Mouse (Mus musculus): ENCODE measurements around the gene Lce1g.

The Lce1g gene

GRCm38 (mm10) chr3:92752238-92752637 lies at the start of gene Lce1g:
TSS of gene Lce1g (minus strand) at chr3:92752338.
- no peak for DNase-seq

GRCm38 (mm10) chr3:92790414-92790813 lies 38.3 kb upstream of the Lce1g start, which contains the start of gene Lce1j:
TSS of gene Lce1j (minus strand) at chr3:92790514.
- no peak for DNase-seq

GRCm38 (mm10) chr3:92778799-92779198 lies 26.7 kb upstream of the Lce1g start, which contains the start of gene Lce1i:
TSS of gene Lce1i (minus strand) at chr3:92778899.
- no peak for DNase-seq

GRCm38 (mm10) chr3:92771573-92771972 lies 19.4 kb upstream of the Lce1g start:
- no peak for DNase-seq

- DNase-seq = no peak
Observed at GRCm38 (mm10) chr3:92764965-92765364, 12.8 kb upstream of the Lce1g start, which contains the start of gene Lce1h. TSS of gene Lce1h (minus strand) at chr3:92765065.

- no peak for DNase-seq
Observed at GRCm38 (mm10) chr3:92753197-92753596, 1.1 kb upstream of the Lce1g start.

GRCm38 (mm10) chr3:92738996-92739395 lies 13.1 kb downstream of the Lce1g start, which contains the start of gene Gm38119:
TSS of gene Gm38119 (minus strand) at chr3:92739096.
- no peak for DNase-seq

- no peak for DNase-seq
Observed at GRCm38 (mm10) chr3:92722631-92723030, 29.5 kb downstream of the Lce1g start.

GRCm38 (mm10) chr3:92720250-92720649 lies 31.9 kb downstream of the Lce1g start, which contains the start of gene Lce1f:
TSS of gene Lce1f (minus strand) at chr3:92720350.
- no peak for DNase-seq

- DNase-seq = no peak
Observed at GRCm38 (mm10) chr3:92715122-92715521, 37.0 kb downstream of the Lce1g start.

GRCm38 (mm10) chr3:92708974-92709373 lies 43.2 kb downstream of the Lce1g start, which contains the start of gene Lce1e:
TSS of gene Lce1e (minus strand) at chr3:92709074.
- no peak for DNase-seq

Measured in kidney, postnatal 25 days (tissue).